Mouse (Mus musculus) neural tube, embryonic 11.5 days (tissue): ENCODE results near the gene Snx12. TPM values are rescaled to one million over a fixed set of nuclear protein-coding genes. Genes with fewer than 3 reads are reported as not detected.

Experiments
- ATAC-seq: fragments of 200-750 bp; cut with Nextera tagmentation; 2 replicates; pipeline ENCODE4 v1.8.0; 2017; ENCODE audit warnings: moderate number of reproducible peaks, mild to moderate bottlenecking, moderate TSS enrichment, moderate library complexity; ENCODE audit not compliant: insufficient read depth, low FRiP score, low TSS enrichment
- DNase-seq: peaks from one replicate; pipeline ENCODE4 v3.0.0-alpha.2; 2015; ENCODE audit warnings: low spot score
- H3K27ac ChIP-seq: fragments of 300-500 bp; sonication (generic); 2 replicates; pipeline ENCODE4 v1.5.1; 2014; ENCODE audit warnings: low read depth, mild to moderate bottlenecking, low read length
- H3K27me3 ChIP-seq: fragments of 300-500 bp; sonication (generic); 2 replicates; pipeline ENCODE4 v1.6.1; 2014; ENCODE audit warnings: mild to moderate bottlenecking, low read length, mixed read lengths; ENCODE audit not compliant: control insufficient read depth, insufficient read depth
- H3K36me3 ChIP-seq: fragments of 300-500 bp; sonication (generic); 2 replicates; pipeline ENCODE4 v1.6.1; 2014; ENCODE audit warnings: mild to moderate bottlenecking, low read length, moderate library complexity, mixed read lengths; ENCODE audit not compliant: control insufficient read depth, insufficient read depth
- H3K4me1 ChIP-seq: fragments of 300-500 bp; sonication (generic); 2 replicates; pipeline ENCODE4 v1.6.1; 2014; ENCODE audit warnings: low read length, mixed read lengths; ENCODE audit not compliant: control insufficient read depth, insufficient read depth
- H3K4me2 ChIP-seq: fragments of 300-500 bp; sonication (generic); 2 replicates; pipeline ENCODE4 v1.6.1; 2014; ENCODE audit warnings: low read depth, mild to moderate bottlenecking, moderate library complexity
- H3K4me3 ChIP-seq: fragments of 300-500 bp; sonication (generic); 2 replicates; pipeline ENCODE4 v1.5.1; 2014; ENCODE audit warnings: low read depth, low read length
- H3K9ac ChIP-seq: fragments of 300-500 bp; sonication (generic); 2 replicates; pipeline ENCODE4 v1.6.1; 2014; ENCODE audit warnings: mild to moderate bottlenecking, low read length
- H3K9me3 ChIP-seq: fragments of 300-500 bp; sonication (generic); 2 replicates; pipeline ENCODE4 v1.6.1; 2016; ENCODE audit warnings: low read length; ENCODE audit not compliant: control insufficient read depth
- WGBS: fragments of 180-500 bp; shearing (Covaris S2); extraction: QIAGEN DNeasy Blood & Tissue Kit; methylation state at CpG from one replicate; pipeline ENCODE4 v1.1.7; 2014; 5-methylcytosine and 5-hydroxymethylcytosine counted together
- polyA plus RNA-seq: library from polyadenylated mRNA; unstranded; fragments of >200 nt; fragmentation: Nextera tagmentation; extraction: Ambion mirVana; gene quantifications from 2 replicates; pipeline ENCODE4 v1.2.1, GENCODE M21; 2014

Gene Snx12
- polyA plus RNA-seq, 1 experiment from 2014 or later = 61.1 TPM

- 89% methylated on average over 3 of the region's 3 CpGs for WGBS
- DNase-seq (no peak), ATAC-seq (no peak)
- no peaks in the 10 kb centered on the region for H3K4me1 ChIP-seq
- H3K27ac ChIP-seq = no peak overlapping the region
- H3K9ac ChIP-seq = no peak overlapping the region
- H3K9me3 ChIP-seq = no peaks in the 10 kb centered on the region
- H3K36me3 ChIP-seq = no peaks in the 10 kb centered on the region
- no peak overlapping the region for H3K4me3 ChIP-seq
- no peak overlapping the region for H3K4me2 ChIP-seq
- no peaks in the 10 kb centered on the region for H3K27me3 ChIP-seq
These were observed 59.1 kb downstream of the Snx12 start for GRCm38 (mm10) chrX:101163278-101163677.

- no peaks in the 10 kb centered on the region for H3K9me3 ChIP-seq
- H3K36me3 ChIP-seq = no peaks in the 10 kb centered on the region
- no peak overlapping the region for H3K4me3 ChIP-seq
- no peak overlapping the region for H3K27ac ChIP-seq
- no peak overlapping the region for H3K9ac ChIP-seq
- DNase-seq (no peak), ATAC-seq (no peak)
- WGBS = 83% methylated on average over 3 of the region's 3 CpGs
- no peak overlapping the region for H3K4me2 ChIP-seq
- H3K4me1 ChIP-seq = no peaks in the 10 kb centered on the region
- H3K27me3 ChIP-seq = no peaks in the 10 kb centered on the region
These were observed 59.8 kb downstream of the Snx12 start for GRCm38 (mm10) chrX:101162532-101162931.

GRCm38 (mm10) chrX:101157488-101157887, 64.9 kb downstream of the Snx12 start:
- DNase-seq (no peak), ATAC-seq (no peak)
- Histone ChIP-seq H3K4me3 (no peak overlapping the region), H3K9me3 (no peaks in the 10 kb centered on the region), H3K4me1 (no peaks in the 10 kb centered on the region), H3K27ac (no peak overlapping the region), H3K27me3 (no peaks in the 10 kb centered on the region), H3K4me2 (no peak overlapping the region), H3K36me3 (no peaks in the 10 kb centered on the region), H3K9ac (no peak overlapping the region)
- 91% methylated on average over 2 of the region's 2 CpGs for whole genome bisulfite sequencing

GRCm38 (mm10) chrX:101156369-101156768, 66.0 kb downstream of the Snx12 start:
- H3K9me3 ChIP-seq = no peaks in the 10 kb centered on the region
- no peak overlapping the region for H3K9ac ChIP-seq
- 32% methylated on average over 5 of the region's 5 CpGs for WGBS
- H3K27ac ChIP-seq = no peak overlapping the region
- DNase-seq (no peak), ATAC-seq (no peak)
- no peaks in the 10 kb centered on the region for H3K4me1 ChIP-seq
- no peak overlapping the region for H3K4me2 ChIP-seq
- no peaks in the 10 kb centered on the region for H3K27me3 ChIP-seq
- no peaks in the 10 kb centered on the region for H3K36me3 ChIP-seq
- H3K4me3 ChIP-seq = no peak overlapping the region

- no peak overlapping the region for H3K4me2 ChIP-seq
- DNase-seq = no peak
- no peak overlapping the region for H3K27ac ChIP-seq
- no peak overlapping the region for H3K4me3 ChIP-seq
- H3K4me1 ChIP-seq = no peaks in the 10 kb centered on the region
- ATAC-seq = no peak
- H3K27me3 ChIP-seq = no peaks in the 10 kb centered on the region
- no peak overlapping the region for H3K9ac ChIP-seq
- H3K9me3 ChIP-seq = no peaks in the 10 kb centered on the region
- no peaks in the 10 kb centered on the region for H3K36me3 ChIP-seq
- WGBS = 70% methylated on average over 5 of the region's 5 CpGs
These were observed 74.9 kb downstream of the Snx12 start for GRCm38 (mm10) chrX:101147506-101147905.

- Histone ChIP-seq H3K9ac (no peak overlapping the region), H3K27me3 (no peaks in the 10 kb centered on the region), H3K4me2 (no peak overlapping the region), H3K9me3 (no peaks in the 10 kb centered on the region), H3K36me3 (no peaks in the 10 kb centered on the region), H3K27ac (no peak overlapping the region), H3K4me1 (no peaks in the 10 kb centered on the region), H3K4me3 (no peak overlapping the region)
- peak; percentile 25 for DNase-seq
- ATAC-seq = no peak
- 40% methylated on average over 12 of the region's 12 CpGs for WGBS
These were observed 90.2 kb downstream of the Snx12 start for GRCm38 (mm10) chrX:101131992-101132791.

GRCm38 (mm10) chrX:101131001-101131400, 91.4 kb downstream of the Snx12 start:
- DNase-seq = peak; percentile 65
- no peaks in the 10 kb centered on the region for H3K27me3 ChIP-seq
- H3K9ac ChIP-seq = no peak overlapping the region
- no peak overlapping the region for H3K4me2 ChIP-seq
- H3K9me3 ChIP-seq = no peaks in the 10 kb centered on the region
- no peak for ATAC-seq
- H3K4me1 ChIP-seq = no peaks in the 10 kb centered on the region
- no peak overlapping the region for H3K4me3 ChIP-seq
- WGBS = 22% methylated on average over 7 of the region's 7 CpGs
- H3K27ac ChIP-seq = no peak overlapping the region
- no peaks in the 10 kb centered on the region for H3K36me3 ChIP-seq

- Histone ChIP-seq H3K36me3 (no peaks in the 10 kb centered on the region), H3K4me1 (no peaks in the 10 kb centered on the region), H3K9ac (no peak overlapping the region), H3K4me2 (no peak overlapping the region), H3K9me3 (no peaks in the 10 kb centered on the region), H3K4me3 (no peak overlapping the region), H3K27me3 (no peaks in the 10 kb centered on the region), H3K27ac (no peak overlapping the region)
- ATAC-seq (no peak), DNase-seq (no peak)
- 81% methylated on average over 2 of the region's 2 CpGs for WGBS
These were observed 93.8 kb downstream of the Snx12 start for GRCm38 (mm10) chrX:101128559-101128958.

GRCm38 (mm10) chrX:101126977-101127376, 95.4 kb downstream of the Snx12 start:
- Histone ChIP-seq H3K36me3 (no peaks in the 10 kb centered on the region), H3K4me1 (no peaks in the 10 kb centered on the region), H3K9ac (no peak overlapping the region), H3K27me3 (no peaks in the 10 kb centered on the region), H3K4me3 (no peak overlapping the region), H3K9me3 (no peaks in the 10 kb centered on the region), H3K4me2 (no peak overlapping the region), H3K27ac (no peak overlapping the region)
- WGBS = 82% methylated on average over 2 of the region's 2 CpGs
- ATAC-seq (no peak), DNase-seq (no peak)
